Mouse (Mus musculus): ENCODE measurements at regions not wholly inside any gene's neighbourhood (a gene's known extent, or its start where the extent isn't known, plus 50 kb on each side); places are given as distances from the start of the nearest gene placed in this dataset.

DNA sequence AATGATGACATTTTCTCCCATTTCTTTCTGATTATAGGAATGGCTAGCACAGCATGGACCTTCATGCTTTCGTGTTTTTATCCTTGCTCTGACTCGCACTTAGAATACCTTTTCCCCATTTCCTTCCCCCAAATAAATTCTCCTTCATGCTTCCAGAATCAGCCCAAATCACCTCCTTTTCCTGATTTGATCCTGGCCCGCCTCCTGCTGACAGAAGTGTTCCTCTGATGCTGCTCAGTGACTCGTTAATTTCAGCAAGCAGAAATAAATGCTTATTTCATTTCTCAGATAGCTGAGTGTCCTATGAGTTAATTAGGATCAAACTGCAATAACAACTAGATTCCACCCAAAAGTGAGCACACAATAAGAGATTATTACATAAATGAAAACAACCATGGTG, 185.3 kb downstream of the Gm12728 start:
- no peaks in the 10 kb centered on the region for H3K4me1 ChIP-seq (ENCODE audit: control insufficient read depth, insufficient read depth, low read length)
- no peaks in the 10 kb centered on the region for H3K36me3 ChIP-seq (ENCODE audit: control insufficient read depth, insufficient read depth, low read length)
- no peaks in the 10 kb centered on the region for H3K27me3 ChIP-seq (ENCODE audit: control insufficient read depth, insufficient read depth, low read length)
- H3K9ac ChIP-seq (ENCODE audit: low read depth, low read length): no peak overlapping the region
- TF ChIP-seq POLR2A (IDR thresholded peaks at IDR 0.05; ENCODE audit: extremely low read depth, insufficient read depth, low read length): no peak
- no peak for TF ChIP-seq CTCF (IDR thresholded peaks at IDR 0.05; ENCODE audit: low read depth, low read length)
- H3K79me2 ChIP-seq (ENCODE audit: control insufficient read depth, insufficient read depth, low read length): no peaks in the 10 kb centered on the region
- WGBS: 85% methylated on average over 4 of the region's 4 CpGs
- no peak overlapping the region for H3K4me3 ChIP-seq (ENCODE audit: insufficient read depth, low read depth, low read length)
- H3K27ac ChIP-seq (replicated peaks; ENCODE audit: insufficient read depth, low read depth, low read length): no peak overlapping the region
- no peak for DNase-seq (ENCODE audit: extremely low read depth, low read depth, low spot score)

DNA sequence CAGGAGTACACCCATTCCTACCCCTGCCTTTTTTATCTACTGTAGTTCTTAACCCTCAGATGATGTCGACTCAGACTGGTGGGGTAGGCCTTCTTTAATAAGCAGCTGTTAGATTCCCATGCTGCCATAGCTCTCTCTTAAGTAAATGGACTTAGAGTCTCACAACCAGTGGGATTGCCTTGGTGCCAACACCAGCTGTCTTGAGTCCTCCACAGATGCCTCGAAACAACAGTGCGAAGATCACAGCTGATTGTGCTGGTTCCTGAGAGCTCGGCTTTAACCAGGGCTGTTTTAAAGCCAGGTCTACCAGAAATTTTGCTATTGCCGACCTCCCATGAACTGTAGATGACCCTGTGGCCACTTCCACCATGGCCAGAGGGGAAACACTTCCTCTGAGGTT, 189.4 kb downstream of the Gm12728 start:
- Histone ChIP-seq H3K9ac (ENCODE audit: low read depth, low read length) (no peak overlapping the region), H3K27me3 (ENCODE audit: control insufficient read depth, insufficient read depth, low read length) (no peaks in the 10 kb centered on the region), H3K79me2 (ENCODE audit: control insufficient read depth, insufficient read depth, low read length) (no peaks in the 10 kb centered on the region), H3K27ac (replicated peaks; ENCODE audit: insufficient read depth, low read depth, low read length) (no peak overlapping the region), H3K4me1 (ENCODE audit: control insufficient read depth, insufficient read depth, low read length) (no peaks in the 10 kb centered on the region), H3K4me3 (ENCODE audit: insufficient read depth, low read depth, low read length) (no peak overlapping the region), H3K36me3 (ENCODE audit: control insufficient read depth, insufficient read depth, low read length) (no peaks in the 10 kb centered on the region)
- no peak for TF ChIP-seq POLR2A (IDR thresholded peaks at IDR 0.05; ENCODE audit: extremely low read depth, insufficient read depth, low read length)
- TF ChIP-seq CTCF (IDR thresholded peaks at IDR 0.05; ENCODE audit: low read depth, low read length): no peak
- 79% methylated on average over 5 of the region's 5 CpGs for WGBS
- no peak for DNase-seq (ENCODE audit: extremely low read depth, low read depth, low spot score)

DNA sequence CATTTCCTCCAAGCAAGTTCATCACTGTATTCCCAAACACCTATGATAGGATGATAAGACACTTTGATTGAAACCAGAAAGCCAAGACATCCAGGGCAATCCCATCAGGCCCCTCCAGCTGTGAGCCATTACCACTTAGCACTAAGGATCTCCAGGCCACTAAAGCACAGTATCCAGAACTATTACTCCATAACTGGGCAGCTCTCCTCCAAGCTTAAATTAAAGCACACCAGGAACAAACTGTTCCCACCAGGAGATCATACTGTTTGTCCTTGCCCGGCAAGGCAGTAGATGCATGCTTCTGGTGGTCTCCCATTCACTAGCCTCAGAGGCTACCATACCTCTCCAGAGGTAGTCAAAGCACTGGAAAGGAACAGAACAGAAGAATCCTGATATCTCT, 193.3 kb downstream of the Gm12728 start:
- TF ChIP-seq POLR2A (IDR thresholded peaks at IDR 0.05; ENCODE audit: extremely low read depth, insufficient read depth, low read length) (no peak), CTCF (IDR thresholded peaks at IDR 0.05; ENCODE audit: low read depth, low read length) (no peak)
- no peak overlapping the region for H3K4me3 ChIP-seq (ENCODE audit: insufficient read depth, low read depth, low read length)
- no peak overlapping the region for H3K9ac ChIP-seq (ENCODE audit: low read depth, low read length)
- no peaks in the 10 kb centered on the region for H3K27me3 ChIP-seq (ENCODE audit: control insufficient read depth, insufficient read depth, low read length)
- no peak for DNase-seq (ENCODE audit: extremely low read depth, low read depth, low spot score)
- H3K36me3 ChIP-seq (ENCODE audit: control insufficient read depth, insufficient read depth, low read length): no peaks in the 10 kb centered on the region
- no peaks in the 10 kb centered on the region for H3K4me1 ChIP-seq (ENCODE audit: control insufficient read depth, insufficient read depth, low read length)
- H3K79me2 ChIP-seq (ENCODE audit: control insufficient read depth, insufficient read depth, low read length): no peaks in the 10 kb centered on the region
- no peak overlapping the region for H3K27ac ChIP-seq (replicated peaks; ENCODE audit: insufficient read depth, low read depth, low read length)
- 90% methylated on average over 1 of the region's 1 CpGs for WGBS

DNA sequence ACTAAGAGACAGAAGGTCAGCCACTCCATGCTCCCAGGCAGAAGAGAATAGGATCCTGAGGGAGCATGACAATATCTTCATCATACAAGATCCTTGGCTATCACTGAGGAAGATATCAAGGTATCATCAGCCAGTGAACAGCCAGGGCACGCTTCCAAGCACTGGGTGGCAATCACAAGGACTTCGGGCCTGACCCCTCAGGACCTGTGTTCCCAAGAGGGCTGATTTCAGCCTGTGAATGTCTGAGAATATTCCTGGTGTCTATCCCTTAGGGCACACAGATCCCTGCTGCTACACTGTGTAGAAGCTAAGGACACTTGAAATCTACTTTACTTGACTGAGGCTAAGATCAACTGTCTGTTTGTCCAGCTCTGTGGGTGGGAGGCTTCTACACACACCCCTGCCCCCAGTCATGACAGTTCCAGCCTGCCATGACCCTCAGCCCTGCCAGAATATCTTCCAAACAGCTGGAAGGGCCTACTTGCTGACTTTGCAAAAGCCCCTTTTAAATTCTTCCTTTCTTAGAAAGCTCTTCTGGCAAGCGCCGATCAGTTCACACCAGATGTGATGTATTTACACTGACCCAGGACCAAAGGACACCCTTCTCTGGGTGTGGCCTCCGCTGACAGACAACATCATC, 198.4 kb downstream of the Gm12728 start:
- no peaks in the 10 kb centered on the region for H3K27me3 ChIP-seq (ENCODE audit: control insufficient read depth, insufficient read depth, low read length)
- no peak for DNase-seq (ENCODE audit: extremely low read depth, low read depth, low spot score)
- no peak overlapping the region for H3K27ac ChIP-seq (replicated peaks; ENCODE audit: insufficient read depth, low read depth, low read length)
- H3K79me2 ChIP-seq (ENCODE audit: control insufficient read depth, insufficient read depth, low read length): no peaks in the 10 kb centered on the region
- H3K9ac ChIP-seq (ENCODE audit: low read depth, low read length): no peak overlapping the region
- WGBS: 84% methylated on average over 5 of the region's 5 CpGs
- H3K4me1 ChIP-seq (ENCODE audit: control insufficient read depth, insufficient read depth, low read length): no peaks in the 10 kb centered on the region
- no peaks in the 10 kb centered on the region for H3K36me3 ChIP-seq (ENCODE audit: control insufficient read depth, insufficient read depth, low read length)
- H3K4me3 ChIP-seq (ENCODE audit: insufficient read depth, low read depth, low read length): no peak overlapping the region
- TF ChIP-seq POLR2A (IDR thresholded peaks at IDR 0.05; ENCODE audit: extremely low read depth, insufficient read depth, low read length): no peak
- TF ChIP-seq CTCF (IDR thresholded peaks at IDR 0.05; ENCODE audit: low read depth, low read length): no peak

DNA sequence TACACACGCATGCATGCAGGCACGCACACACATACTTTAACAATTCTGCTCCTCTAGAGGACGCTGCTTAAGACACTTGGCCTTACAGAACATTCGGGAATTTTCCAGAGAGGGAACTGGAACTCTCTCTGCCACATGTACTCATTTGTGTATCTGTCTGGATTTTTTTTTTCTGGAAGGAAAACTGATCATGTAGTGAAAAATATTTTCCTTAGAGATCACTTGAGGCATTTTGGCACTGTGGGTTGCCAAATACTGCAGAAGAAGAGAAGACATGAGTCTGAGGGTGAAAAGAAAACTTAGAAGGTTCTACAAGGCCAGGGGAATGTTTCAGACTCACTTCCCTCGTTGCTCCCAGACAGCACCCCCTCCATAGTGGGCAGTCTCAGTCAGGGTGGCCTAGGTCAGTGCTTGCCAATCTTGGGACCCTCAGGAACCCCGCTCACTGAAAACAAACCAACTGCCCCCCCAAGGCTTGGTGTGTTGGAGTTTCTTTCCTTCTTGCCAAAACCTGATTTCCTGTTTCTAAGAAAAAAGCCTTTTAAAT, 203.0 kb downstream of the Gm12728 start:
- H3K27ac ChIP-seq (replicated peaks; ENCODE audit: insufficient read depth, low read depth, low read length): no peak overlapping the region
- no peaks in the 10 kb centered on the region for H3K79me2 ChIP-seq (ENCODE audit: control insufficient read depth, insufficient read depth, low read length)
- TF ChIP-seq CTCF (IDR thresholded peaks at IDR 0.05; ENCODE audit: low read depth, low read length): no peak
- no peak for TF ChIP-seq POLR2A (IDR thresholded peaks at IDR 0.05; ENCODE audit: extremely low read depth, insufficient read depth, low read length)
- 83% methylated on average over 6 of the region's 6 CpGs for WGBS
- H3K27me3 ChIP-seq (ENCODE audit: control insufficient read depth, insufficient read depth, low read length): no peaks in the 10 kb centered on the region
- H3K4me1 ChIP-seq (ENCODE audit: control insufficient read depth, insufficient read depth, low read length): no peaks in the 10 kb centered on the region
- H3K4me3 ChIP-seq (ENCODE audit: insufficient read depth, low read depth, low read length): no peak overlapping the region
- H3K9ac ChIP-seq (ENCODE audit: low read depth, low read length): no peak overlapping the region
- DNase-seq (ENCODE audit: extremely low read depth, low read depth, low spot score): peak; percentile 12
- no peaks in the 10 kb centered on the region for H3K36me3 ChIP-seq (ENCODE audit: control insufficient read depth, insufficient read depth, low read length)

DNA sequence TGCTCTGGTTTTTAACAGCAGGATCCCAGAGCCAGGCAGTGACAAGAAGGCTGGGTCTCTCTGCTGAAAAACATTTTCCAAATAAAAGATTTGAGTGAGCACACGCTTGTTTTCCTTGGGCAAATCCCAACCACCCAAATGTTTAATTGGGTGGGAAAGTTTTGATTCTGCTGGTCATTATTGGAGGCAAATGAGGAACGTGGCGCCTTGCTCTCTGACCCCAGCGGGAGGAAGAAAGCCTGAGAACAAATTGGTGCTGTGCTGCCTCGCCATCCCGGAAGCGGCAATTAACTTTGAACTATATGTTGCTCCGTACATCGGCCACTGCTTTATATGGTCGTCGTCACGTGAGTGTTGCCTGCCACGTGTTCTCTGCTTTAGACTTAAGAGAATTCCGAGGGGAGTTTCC, 204.7 kb downstream of the Gm12728 start:
- TF ChIP-seq POLR2A (IDR thresholded peaks at IDR 0.05; ENCODE audit: extremely low read depth, insufficient read depth, low read length): no peak
- no peak for TF ChIP-seq CTCF (IDR thresholded peaks at IDR 0.05; ENCODE audit: low read depth, low read length)
- Histone ChIP-seq H3K79me2 (ENCODE audit: control insufficient read depth, insufficient read depth, low read length) (no peaks in the 10 kb centered on the region), H3K36me3 (ENCODE audit: control insufficient read depth, insufficient read depth, low read length) (no peaks in the 10 kb centered on the region), H3K27ac (replicated peaks; ENCODE audit: insufficient read depth, low read depth, low read length) (no peak overlapping the region), H3K27me3 (ENCODE audit: control insufficient read depth, insufficient read depth, low read length) (no peaks in the 10 kb centered on the region), H3K4me3 (ENCODE audit: insufficient read depth, low read depth, low read length) (no peak overlapping the region), H3K9ac (ENCODE audit: low read depth, low read length) (no peak overlapping the region), H3K4me1 (ENCODE audit: control insufficient read depth, insufficient read depth, low read length) (no peaks in the 10 kb centered on the region)
- WGBS: 79% methylated on average over 14 of the region's 14 CpGs
- peak; percentile 6 for DNase-seq (ENCODE audit: extremely low read depth, low read depth, low spot score)
